Mouse (Mus musculus) intestine, embryonic 14.5 days (tissue): ENCODE results near the gene Pcgf3. TPM values are rescaled to one million over a fixed set of nuclear protein-coding genes. Genes with fewer than 3 reads are reported as not detected.

Experiments used
- ATAC-seq: fragments of 200-750 bp; cut with Nextera tagmentation; replicated peaks from 2 replicates; pipeline ENCODE4 v1.8.0; 2017; ENCODE audit warnings: low read depth, moderate number of reproducible peaks, moderate TSS enrichment, moderate library complexity; ENCODE audit not compliant: low FRiP score, low TSS enrichment
- DNase-seq: peaks from one replicate; pipeline ENCODE4 v3.0.0-alpha.2; 2018; ENCODE audit warnings: low spot score
- H3K27ac ChIP-seq: fragments of 300-500 bp; sonication (generic); 2 replicates; pipeline ENCODE4 v1.5.1; 2014; ENCODE audit warnings: low read depth, mild to moderate bottlenecking, control low read depth
- H3K27me3 ChIP-seq: fragments of 300-500 bp; sonication (generic); replicated peaks from 2 replicates; pipeline ENCODE4 v1.6.1; 2014; ENCODE audit warnings: low read length, control low read depth; ENCODE audit not compliant: control insufficient read depth, insufficient read depth
- H3K36me3 ChIP-seq: fragments of 300-500 bp; sonication (generic); 2 replicates; pipeline ENCODE4 v1.6.1; 2014; ENCODE audit warnings: low read length, control low read depth; ENCODE audit not compliant: control insufficient read depth, insufficient read depth
- H3K4me1 ChIP-seq: fragments of 300-500 bp; sonication (generic); replicated peaks from 2 replicates; pipeline ENCODE4 v1.6.1; 2014; ENCODE audit warnings: low read length, control low read depth, mixed read lengths; ENCODE audit not compliant: control insufficient read depth, insufficient read depth
- H3K4me2 ChIP-seq: fragments of 300-500 bp; sonication (generic); 2 replicates; pipeline ENCODE4 v1.6.1; 2014; ENCODE audit warnings: low read length
- H3K4me3 ChIP-seq: fragments of 300-500 bp; sonication (generic); 2 replicates; pipeline ENCODE4 v1.5.1; 2014; ENCODE audit warnings: low read depth, low read length, control low read depth, mixed read lengths
- H3K9ac ChIP-seq: fragments of 300-500 bp; sonication (generic); 2 replicates; pipeline ENCODE4 v1.6.1; 2014; ENCODE audit warnings: mild to moderate bottlenecking, low read length
- H3K9me3 ChIP-seq: fragments of 300-500 bp; sonication (generic); 2 replicates; pipeline ENCODE4 v1.6.1; 2016; ENCODE audit warnings: low read length, control low read depth; ENCODE audit not compliant: control insufficient read depth
- WGBS: fragments of 180-500 bp; shearing (Covaris S2); extraction: QIAGEN DNeasy Blood & Tissue Kit; methylation state at CpG from one replicate; pipeline ENCODE4 v1.1.7; 2014; 5-methylcytosine and 5-hydroxymethylcytosine counted together
- polyA plus RNA-seq: library from polyadenylated mRNA; unstranded; fragments of >200 nt; fragmentation: Nextera tagmentation; extraction: Ambion mirVana; gene quantifications from 2 replicates; pipeline ENCODE4 v1.2.1, GENCODE M21; 2014

Pcgf3 gene
- 20.9 and 24.9 TPM in 2 replicates for polyA plus RNA-seq

DNA sequence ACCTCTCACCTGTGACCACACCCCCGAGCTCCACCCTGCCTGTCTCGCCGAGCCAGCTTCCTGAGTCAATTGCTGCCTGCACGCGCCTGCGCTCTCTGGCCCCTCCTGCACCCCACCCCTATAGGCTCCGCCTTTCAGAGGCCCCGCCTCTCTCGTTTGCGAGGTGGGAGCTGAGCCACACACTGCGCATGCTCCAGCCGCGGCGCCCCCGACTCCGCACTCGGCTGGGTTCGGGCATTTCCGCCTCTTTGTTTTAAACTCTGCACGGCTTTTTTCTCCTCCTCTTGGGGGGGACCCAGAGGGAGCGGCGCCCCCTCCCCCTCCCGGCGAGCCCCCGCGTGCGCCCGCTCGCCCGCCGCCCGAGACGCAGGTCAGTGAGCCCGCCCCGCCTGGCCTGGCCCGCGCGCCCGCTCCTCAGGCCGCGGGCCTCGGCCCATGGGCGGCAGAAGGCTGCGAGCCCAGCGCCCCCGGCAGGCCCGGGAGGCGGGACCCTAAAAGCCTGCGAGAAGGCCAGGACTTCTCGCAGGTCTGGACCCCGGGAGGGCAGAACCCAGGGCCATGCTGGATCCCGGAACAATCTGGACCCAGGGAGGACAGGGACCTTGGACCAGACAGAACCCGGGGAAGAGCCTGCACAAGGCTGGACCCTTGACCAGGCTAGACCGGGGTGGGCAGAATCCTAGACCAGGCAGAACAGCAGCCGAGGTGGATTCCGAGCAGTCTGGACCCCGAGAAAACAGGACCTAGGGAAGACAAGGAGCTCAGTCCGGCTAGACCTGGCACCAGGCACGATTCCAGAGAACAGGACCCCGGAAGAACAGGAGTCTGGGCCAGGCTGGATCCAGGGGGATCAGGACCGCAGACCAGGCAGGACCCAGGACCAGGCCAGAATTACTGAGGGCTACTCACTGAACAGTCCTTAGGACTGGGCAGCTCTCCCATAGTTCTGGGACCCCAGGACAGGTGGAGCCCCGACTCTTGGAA, at the start of gene Pcgf3:
Pcgf3 (plus strand) TSS at position 151 of the 984 bp plus-strand sequence.
- Histone ChIP-seq H3K4me1 (peaks cover 23% of the 10 kb centered on the region), H3K27ac (peak within 1 kb of the TSS; percentile 82), H3K9me3 (no peaks in the 10 kb centered on the region), H3K36me3 (0 out of 2 replicates have a peak, but pooled peaks cover 4% of the 10 kb centered on the region), H3K9ac (peak within 1 kb of the TSS; percentile 97), H3K4me3 (peak within 1 kb of the TSS; percentile 93), H3K4me2 (peak within 1 kb of the TSS; percentile 82), H3K27me3 (no peaks in the 10 kb centered on the region)
- under 1% methylated on average over 49 of the region's 62 CpGs for WGBS
- ATAC-seq (peak; percentile 95), DNase-seq (peak; percentile 97)

- DNase-seq (no peak), ATAC-seq (no peak)
- Histone ChIP-seq H3K9ac (no peak overlapping the region), H3K27ac (no peak overlapping the region), H3K36me3 (no peaks in the 10 kb centered on the region), H3K4me1 (no peaks in the 10 kb centered on the region), H3K27me3 (no peaks in the 10 kb centered on the region), H3K4me3 (no peak overlapping the region), H3K4me2 (no peak overlapping the region), H3K9me3 (no peaks in the 10 kb centered on the region)
- 70% methylated on average over 2 of the region's 2 CpGs for WGBS
These were observed 46.3 kb upstream of the Pcgf3 start for GRCm38 (mm10) chr5:108414711-108415110.

GRCm38 (mm10) chr5:108422741-108423140, 38.3 kb upstream of the Pcgf3 start:
- 76% methylated on average over 3 of the region's 3 CpGs for WGBS
- no peak for ATAC-seq
- H3K36me3 ChIP-seq: no peaks in the 10 kb centered on the region

DNA sequence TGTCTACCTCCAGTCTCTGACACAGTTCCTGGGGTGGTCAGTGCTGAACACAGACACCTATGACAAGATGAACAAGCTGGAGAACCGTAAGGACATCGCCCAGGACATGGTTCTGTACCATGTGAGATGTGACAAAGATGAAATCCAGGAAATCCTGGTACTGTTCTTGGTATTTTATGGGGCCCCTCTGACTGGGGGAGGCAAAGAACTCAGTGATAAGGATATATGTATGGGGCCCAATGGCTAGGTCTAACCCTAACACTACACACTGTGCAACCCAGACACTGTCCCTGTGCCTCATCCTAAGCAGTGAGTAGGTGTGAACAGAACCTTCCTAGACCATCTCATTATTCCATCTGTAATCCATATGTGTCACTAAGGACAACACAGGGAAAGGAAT, 37.6 kb upstream of the Pcgf3 start:
- H3K4me3 ChIP-seq: no peak overlapping the region
- DNase-seq: no peak
- 78% methylated on average over 2 of the region's 2 CpGs for WGBS
- no peak overlapping the region for H3K27ac ChIP-seq
- H3K4me2 ChIP-seq: no peak overlapping the region
- H3K9ac ChIP-seq: no peak overlapping the region
- no peaks in the 10 kb centered on the region for H3K4me1 ChIP-seq
- no peaks in the 10 kb centered on the region for H3K36me3 ChIP-seq
- H3K27me3 ChIP-seq: no peaks in the 10 kb centered on the region
- H3K9me3 ChIP-seq: no peaks in the 10 kb centered on the region
- ATAC-seq: no peak

More at GRCm38 (mm10) chr5:108422741-108423140, 38.3 kb upstream of the Pcgf3 start:
- Histone ChIP-seq H3K27ac (no peak overlapping the region), H3K4me1 (no peaks in the 10 kb centered on the region), H3K4me3 (no peak overlapping the region), H3K9me3 (no peaks in the 10 kb centered on the region), H3K4me2 (no peak overlapping the region), H3K9ac (no peak overlapping the region), H3K27me3 (no peaks in the 10 kb centered on the region)
- no peak for DNase-seq

GRCm38 (mm10) chr5:108427186-108427585, 33.8 kb upstream of the Pcgf3 start:
- Histone ChIP-seq H3K4me1 (no peaks in the 10 kb centered on the region), H3K4me3 (no peak overlapping the region), H3K9me3 (no peaks in the 10 kb centered on the region), H3K9ac (no peak overlapping the region), H3K27ac (no peak overlapping the region), H3K27me3 (no peaks in the 10 kb centered on the region), H3K36me3 (peaks cover 21% of the 10 kb centered on the region), H3K4me2 (no peak overlapping the region)
- ATAC-seq: peak; percentile 53; the same call in 1 of the 2 replicates
- DNase-seq: peak; percentile 62
- 71% methylated on average over 1 of the region's 1 CpGs for WGBS

DNA sequence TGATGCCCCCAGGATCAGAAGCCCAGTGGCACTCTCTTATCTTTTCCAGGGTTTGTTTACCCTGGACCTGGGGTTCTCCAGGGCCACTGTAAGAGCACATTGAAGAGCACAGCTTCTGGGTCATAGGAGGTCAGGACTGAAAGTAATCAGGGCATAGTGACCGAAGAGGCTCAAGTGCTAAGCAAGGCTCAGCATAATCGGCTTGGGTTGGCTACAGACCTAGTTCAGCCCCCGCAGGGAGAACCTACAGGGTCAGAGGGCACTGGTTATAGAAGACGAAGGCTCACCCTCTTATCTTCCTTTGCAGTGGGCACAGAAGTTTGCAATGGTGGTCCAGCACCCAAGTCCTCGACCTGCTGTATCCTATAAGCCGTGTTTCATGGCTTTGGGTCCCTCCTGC, 29.8 kb upstream of the Pcgf3 start:
- no peak overlapping the region for H3K4me2 ChIP-seq
- DNase-seq (no peak), ATAC-seq (no peak)
- no peak overlapping the region for H3K27ac ChIP-seq
- H3K9me3 ChIP-seq: no peaks in the 10 kb centered on the region
- no peak overlapping the region for H3K9ac ChIP-seq
- WGBS: 81% methylated on average over 6 of the region's 6 CpGs
- H3K4me1 ChIP-seq: peaks cover 6% of the 10 kb centered on the region
- no peaks in the 10 kb centered on the region for H3K27me3 ChIP-seq
- H3K4me3 ChIP-seq: no peak overlapping the region
- H3K36me3 ChIP-seq: peaks cover 28% of the 10 kb centered on the region

DNA sequence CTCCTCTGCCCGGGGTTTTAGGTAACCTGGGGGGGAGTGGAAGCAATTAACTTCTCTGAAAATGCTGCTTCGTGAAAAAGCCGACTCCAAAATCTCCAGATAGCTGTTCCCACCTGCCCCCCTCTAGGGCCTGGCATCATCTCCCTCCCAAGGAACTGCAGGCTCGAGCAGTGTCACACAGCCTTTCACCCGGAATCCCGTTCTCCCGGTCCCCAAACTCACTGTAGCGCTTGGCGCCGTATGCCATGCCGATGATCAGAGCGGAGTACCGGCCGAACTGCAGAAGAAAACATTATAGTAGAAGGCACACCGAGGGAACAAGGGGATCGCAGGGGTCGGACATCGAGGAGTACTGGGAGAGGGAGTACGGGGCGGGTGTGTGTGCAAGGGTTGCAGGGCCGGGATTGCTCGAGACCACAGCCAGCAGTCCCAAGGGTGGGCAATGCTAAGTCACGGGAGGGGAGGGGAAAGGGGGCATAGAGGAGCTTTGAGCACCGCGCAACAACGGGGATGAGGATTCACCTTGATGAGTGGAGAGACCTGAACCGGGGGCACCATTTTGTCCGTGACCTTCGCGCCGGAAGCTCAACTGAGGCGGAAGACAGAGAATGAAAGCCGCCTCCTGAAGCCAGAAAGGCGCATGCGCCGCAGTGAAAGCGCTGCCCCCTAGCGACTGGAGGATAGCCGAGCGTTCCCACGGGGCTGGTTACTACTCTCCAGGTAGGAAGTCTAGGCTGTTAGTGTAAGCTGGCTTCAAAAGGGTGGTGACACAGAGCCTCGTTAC, 27.0 kb upstream of the Pcgf3 start, which contains the start of gene Atp5k:
Atp5k (minus strand) TSS at position 645 of the 784 bp plus-strand sequence.
- no peaks in the 10 kb centered on the region for H3K9me3 ChIP-seq
- WGBS: 1% methylated on average over 42 of the region's 42 CpGs
- H3K36me3 ChIP-seq: peaks cover 28% of the 10 kb centered on the region
- peak within 1 kb of the TSS; percentile 77 for H3K4me2 ChIP-seq
- peak within 1 kb of the TSS; percentile 70 for H3K4me3 ChIP-seq
- no peak within 1 kb of the TSS for H3K27ac ChIP-seq
- no peaks in the 10 kb centered on the region for H3K27me3 ChIP-seq
- peaks cover 6% of the 10 kb centered on the region for H3K4me1 ChIP-seq
- DNase-seq: peak; percentile 96
- ATAC-seq: peak; percentile 85
- peak within 1 kb of the TSS; percentile 83 for H3K9ac ChIP-seq

DNA sequence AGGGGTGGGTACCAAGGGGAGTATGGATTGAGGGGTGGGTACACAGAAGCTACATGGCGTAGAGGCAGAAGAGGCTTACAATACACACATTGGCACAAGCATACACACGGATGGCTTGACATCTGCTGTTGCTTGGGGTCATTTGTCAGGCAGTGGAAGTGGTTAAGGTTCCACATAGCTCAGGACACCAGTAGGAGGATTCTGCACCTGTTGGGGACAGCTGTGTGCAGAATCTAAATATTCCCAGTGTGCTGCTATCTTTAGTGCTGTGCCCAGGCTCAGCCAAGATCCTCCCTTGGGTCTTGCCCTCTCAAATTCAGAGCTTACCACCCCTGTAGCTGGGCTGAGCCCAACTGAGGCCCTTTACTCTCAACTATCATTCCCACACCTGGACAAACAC, 24.9 kb upstream of the Pcgf3 start:
- Histone ChIP-seq H3K4me1 (peaks cover 6% of the 10 kb centered on the region), H3K9me3 (no peaks in the 10 kb centered on the region), H3K36me3 (peaks cover 18% of the 10 kb centered on the region), H3K4me2 (no peak overlapping the region), H3K27ac (no peak overlapping the region), H3K4me3 (no peak overlapping the region), H3K27me3 (no peaks in the 10 kb centered on the region), H3K9ac (no peak overlapping the region)
- no peak for DNase-seq
- ATAC-seq: no peak
- WGBS: 59% methylated on average over 2 of the region's 2 CpGs
